Mouse (Mus musculus) bone marrow macrophage, adult 2 months (primary cell): ENCODE results near the gene Jarid2. TPM values are rescaled to one million over a fixed set of nuclear protein-coding genes. Genes with fewer than 3 reads are reported as not detected.

Experiments
- H3K27ac ChIP-seq: 2 replicates; pipeline ENCODE4 v1.5.1; 2012; ENCODE audit warnings: low read depth, low read length; ENCODE audit not compliant: insufficient read depth
- H3K4me1 ChIP-seq: 2 replicates; pipeline ENCODE4 v1.6.1; 2012; ENCODE audit warnings: low read length; ENCODE audit not compliant: control insufficient read depth, insufficient read depth
- H3K4me3 ChIP-seq: 2 replicates; pipeline ENCODE4 v1.5.1; 2012; ENCODE audit warnings: mild to moderate bottlenecking, low read length, moderate library complexity; ENCODE audit not compliant: insufficient read depth
- CTCF ChIP-seq: IDR thresholded peaks from 2 replicates; pipeline ENCODE4 v1.5.1; 2012; ENCODE audit warnings: low read depth, mild to moderate bottlenecking, low read length, moderate library complexity
- POLR2A ChIP-seq: IDR thresholded peaks from 2 replicates; pipeline ENCODE4 v1.6.1; 2012; ENCODE audit warnings: mild to moderate bottlenecking, low read depth, low read length, borderline replicate concordance
- polyA plus RNA-seq: library from polyadenylated mRNA; stranded (reverse); fragments of >200 nt; gene quantifications from 2 replicates; pipeline ENCODE4 v1.2.4, GENCODE M21; 2012; ENCODE audit not compliant: missing spikeins, insufficient read depth, insufficient read length

The Jarid2 gene
- polyA plus RNA-seq, 1 experiment = 41.4 TPM

GRCm38 (mm10) chr13:44948320-44949250 is 219.3 kb downstream of the Jarid2 start:
- H3K27ac ChIP-seq = no peak overlapping the region
- H3K4me3 ChIP-seq = no peak overlapping the region
- peaks cover 16% of the 10 kb centered on the region for H3K4me1 ChIP-seq
- no peak for TF ChIP-seq POLR2A
- TF ChIP-seq CTCF = no peak

GRCm38 (mm10) chr13:44952393-44953086 is 223.3 kb downstream of the Jarid2 start:
- TF ChIP-seq CTCF (no peak), POLR2A (no peak)
- H3K4me1 ChIP-seq = peaks cover 16% of the 10 kb centered on the region
- H3K27ac ChIP-seq = 0 out of 2 replicates have a peak overlapping the region, but pooled peaks have one; percentile 33
- H3K4me3 ChIP-seq = no peak overlapping the region

GRCm38 (mm10) chr13:44953546-44954231 is 224.4 kb downstream of the Jarid2 start:
- no peak overlapping the region for H3K4me3 ChIP-seq
- H3K4me1 ChIP-seq = peaks cover 16% of the 10 kb centered on the region
- TF ChIP-seq POLR2A (no peak), CTCF (no peak)
- H3K27ac ChIP-seq = no peak overlapping the region

GRCm38 (mm10) chr13:44954232-44954568 is 224.9 kb downstream of the Jarid2 start:
- Histone ChIP-seq H3K4me3 (no peak overlapping the region), H3K4me1 (peaks cover 16% of the 10 kb centered on the region), H3K27ac (no peak overlapping the region)
- TF ChIP-seq POLR2A = no peak
- TF ChIP-seq CTCF = no peak

GRCm38 (mm10) chr13:44955781-44956180 is 226.5 kb downstream of the Jarid2 start:
- Histone ChIP-seq H3K4me1 (peaks cover 13% of the 10 kb centered on the region), H3K27ac (no peak overlapping the region), H3K4me3 (no peak overlapping the region)
- TF ChIP-seq CTCF = no peak
- no peak for TF ChIP-seq POLR2A

GRCm38 (mm10) chr13:44957049-44957448 is 227.8 kb downstream of the Jarid2 start:
- H3K27ac ChIP-seq = no peak overlapping the region
- peaks cover 15% of the 10 kb centered on the region for H3K4me1 ChIP-seq
- no peak overlapping the region for H3K4me3 ChIP-seq
- TF ChIP-seq CTCF = no peak
- TF ChIP-seq POLR2A = no peak

- no peak overlapping the region for H3K4me3 ChIP-seq
These were observed 231.4 kb downstream of the Jarid2 start for GRCm38 (mm10) chr13:44960542-44961291.

More at GRCm38 (mm10) chr13:44960542-44961291, 231.4 kb downstream of the Jarid2 start:
- Histone ChIP-seq H3K27ac (no peak overlapping the region), H3K4me1 (peaks cover 6% of the 10 kb centered on the region)
- TF ChIP-seq CTCF (no peak), POLR2A (no peak)
